Mouse (Mus musculus) lung, adult 2 months (tissue): ENCODE measurements around the gene Olfr403.

Experiments
- CTCF ChIP-seq: fragments of 200-500 bp; IDR thresholded peaks from 2 replicates; pipeline ENCODE4 v1.5.1; 2011; ENCODE audit warnings: mild to moderate bottlenecking, low read length, control low read depth; ENCODE audit not compliant: insufficient read depth
- POLR2A ChIP-seq: fragments of 200-500 bp; IDR thresholded peaks from 2 replicates; pipeline ENCODE4 v1.6.1; 2011; ENCODE audit warnings: low read depth, mild to moderate bottlenecking, control low read depth, low read length, borderline replicate concordance; ENCODE audit errors: extremely low read depth

- TF ChIP-seq POLR2A, result no peak
- TF ChIP-seq CTCF, result no peak
These were observed 32.8 kb upstream of the Olfr403 start, which contains the start of gene Olfr402 for GRCm38 (mm10) chr11:74153229-74153628.
